Mouse (Mus musculus): ENCODE results near the gene Abcc9. TPM values are rescaled to one million over a fixed set of nuclear protein-coding genes. Genes with fewer than 3 reads are reported as not detected.

Abcc9 gene
- polyA plus RNA-seq, 1 experiment from 2014 or later: 31.0 TPM

DNA sequence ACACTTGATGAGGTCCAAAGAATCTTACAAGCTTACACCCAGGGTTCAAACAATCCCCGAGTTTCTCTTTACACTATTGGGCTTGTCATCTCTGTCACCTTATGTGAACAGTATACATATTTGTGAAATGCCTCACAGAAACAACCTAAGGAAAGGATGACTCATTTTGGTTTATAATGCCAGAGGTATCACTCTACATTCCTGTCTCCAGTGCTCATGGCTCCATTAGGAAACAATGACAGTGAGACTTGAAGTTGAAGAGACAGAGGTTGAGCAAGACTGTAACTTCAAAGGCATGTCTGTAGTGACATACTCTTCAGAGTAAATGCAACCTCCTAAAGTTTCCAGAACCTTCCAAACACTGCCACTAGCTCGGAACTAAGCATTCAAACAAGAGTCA is 153.7 kb downstream of the Abcc9 start:
- H3K27ac ChIP-seq (ENCODE audit: low read length): no peak overlapping the region
- H3K4me1 ChIP-seq (ENCODE audit: control insufficient read depth, insufficient read depth, low read length): peaks cover 4% of the 10 kb centered on the region; the same call in 1 of the 2 replicates
- no peaks in the 10 kb centered on the region for H3K27me3 ChIP-seq (ENCODE audit: control insufficient read depth, insufficient read depth, low read length)
- no peak overlapping the region for H3K4me2 ChIP-seq (replicated peaks; ENCODE audit: low read depth, low read length)
- no peak overlapping the region for H3K4me3 ChIP-seq (ENCODE audit: low read depth, low read length)
- ATAC-seq (ENCODE audit: insufficient number of reproducible peaks, insufficient read depth, low FRiP score, low read depth): no peak
- WGBS: 85% methylated on average over 2 of the region's 2 CpGs
- no peak overlapping the region for H3K9ac ChIP-seq (replicated peaks; ENCODE audit: low read depth, low read length)
- H3K9me3 ChIP-seq (ENCODE audit: control insufficient read depth, low read depth, low read length): no peaks in the 10 kb centered on the region
- no peaks in the 10 kb centered on the region for H3K36me3 ChIP-seq (ENCODE audit: control insufficient read depth, insufficient read depth, low read length)

DNA sequence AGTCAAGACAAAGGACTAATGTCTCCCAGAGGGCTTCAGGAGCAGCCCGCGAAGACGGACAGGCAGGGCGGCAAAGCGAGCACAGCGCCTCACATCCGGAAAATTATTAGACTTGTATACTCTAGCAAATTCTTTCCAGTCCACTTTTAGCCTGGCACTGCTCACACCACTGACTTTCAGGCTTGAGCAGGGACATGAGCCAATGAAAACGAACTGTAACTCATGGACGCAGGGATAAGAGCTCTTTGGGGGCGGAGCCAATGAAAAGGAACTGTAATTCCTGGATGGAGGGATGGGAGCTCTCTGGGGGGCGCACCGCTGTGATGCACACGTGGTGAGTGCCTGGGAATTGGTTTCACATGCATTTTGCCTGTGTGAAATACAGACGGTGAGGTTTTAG is 157.0 kb downstream of the Abcc9 start:
- H3K27me3 ChIP-seq (ENCODE audit: control insufficient read depth, insufficient read depth, low read length): no peaks in the 10 kb centered on the region
- ATAC-seq (ENCODE audit: insufficient number of reproducible peaks, insufficient read depth, low FRiP score, low read depth): no peak
- H3K27ac ChIP-seq (ENCODE audit: low read length): no peak overlapping the region; the same call in 1 of the 2 replicates
- H3K36me3 ChIP-seq (ENCODE audit: control insufficient read depth, insufficient read depth, low read length): no peaks in the 10 kb centered on the region
- 55% methylated on average over 14 of the region's 14 CpGs for WGBS
- no peak overlapping the region for H3K9ac ChIP-seq (replicated peaks; ENCODE audit: low read depth, low read length)
- H3K4me3 ChIP-seq (ENCODE audit: low read depth, low read length): no peak overlapping the region
- H3K4me1 ChIP-seq (ENCODE audit: control insufficient read depth, insufficient read depth, low read length): peaks cover 5% of the 10 kb centered on the region
- no peak overlapping the region for H3K4me2 ChIP-seq (replicated peaks; ENCODE audit: low read depth, low read length)
- H3K9me3 ChIP-seq (ENCODE audit: control insufficient read depth, low read depth, low read length): no peaks in the 10 kb centered on the region

GRCm38 (mm10) chr6:142543648-142544047 is 158.5 kb downstream of the Abcc9 start:
- no peaks in the 10 kb centered on the region for H3K27me3 ChIP-seq (ENCODE audit: control insufficient read depth, insufficient read depth, low read length)
- H3K27ac ChIP-seq (ENCODE audit: low read length): peak overlapping the region; percentile 89
- no peak overlapping the region for H3K9ac ChIP-seq (replicated peaks; ENCODE audit: low read depth, low read length)
- peaks cover 7% of the 10 kb centered on the region for H3K4me1 ChIP-seq (ENCODE audit: control insufficient read depth, insufficient read depth, low read length)
- 48% methylated on average over 4 of the region's 4 CpGs for WGBS
- H3K36me3 ChIP-seq (ENCODE audit: control insufficient read depth, insufficient read depth, low read length): no peaks in the 10 kb centered on the region
- H3K4me2 ChIP-seq (replicated peaks; ENCODE audit: low read depth, low read length): no peak overlapping the region
- ATAC-seq (ENCODE audit: insufficient number of reproducible peaks, insufficient read depth, low FRiP score, low read depth): no peak
- H3K4me3 ChIP-seq (ENCODE audit: low read depth, low read length): no peak overlapping the region
- H3K9me3 ChIP-seq (ENCODE audit: control insufficient read depth, low read depth, low read length): no peaks in the 10 kb centered on the region

DNA sequence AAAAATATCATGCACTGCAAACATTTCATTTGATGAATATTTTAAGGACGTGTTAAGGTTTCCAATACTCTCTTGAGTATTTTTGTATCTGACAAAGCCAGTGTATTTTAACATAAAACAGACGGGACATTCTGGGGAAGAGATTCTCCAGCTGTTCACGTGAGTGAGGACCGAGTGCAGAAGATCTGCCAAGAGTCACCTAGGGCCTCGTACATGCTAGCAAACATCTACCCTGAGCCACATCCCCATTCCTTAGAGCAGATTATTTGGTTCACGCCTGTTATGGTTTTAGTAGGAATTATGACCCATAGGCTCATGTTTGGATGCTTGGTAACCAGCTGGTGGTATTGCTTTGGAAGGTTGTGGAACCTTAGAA is 159.3 kb downstream of the Abcc9 start:
- peak; percentile 62; the same call in 1 of the 2 replicates for ATAC-seq (ENCODE audit: insufficient number of reproducible peaks, insufficient read depth, low FRiP score, low read depth)

DNA sequence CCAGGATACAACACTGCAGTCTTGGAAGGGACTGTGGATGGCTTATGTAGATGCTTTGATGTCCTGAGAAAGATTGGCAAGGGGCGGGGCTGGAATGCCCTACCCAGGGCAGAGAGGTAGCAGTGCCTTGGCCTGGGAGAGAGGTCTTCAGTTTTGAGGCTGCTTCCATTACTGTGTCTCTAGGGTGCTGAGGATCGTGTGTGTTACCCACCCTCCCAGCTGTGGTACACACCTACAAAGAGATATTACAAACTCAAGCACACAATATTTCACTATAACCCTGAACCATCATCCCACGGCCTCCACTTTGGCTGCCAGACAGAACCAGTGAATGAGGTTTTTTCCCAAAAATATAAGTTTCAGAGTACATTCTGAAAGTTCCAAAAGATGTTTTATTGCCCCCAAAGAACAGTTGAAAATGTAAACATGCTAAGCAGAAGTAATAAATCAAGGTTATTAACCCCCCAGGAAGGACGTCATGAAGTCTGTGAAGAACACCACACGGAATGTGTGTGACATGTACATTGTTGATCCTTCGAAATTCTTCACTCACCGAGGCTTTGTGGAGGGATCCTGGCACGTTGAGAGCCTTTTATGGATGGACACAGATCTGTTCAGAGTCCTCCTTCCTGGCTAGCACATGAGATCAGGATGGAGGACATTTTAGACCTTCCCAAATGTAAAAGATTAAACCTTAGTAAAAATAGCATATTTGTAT is 159.9 kb downstream of the Abcc9 start:
- Histone ChIP-seq H3K9me3 (ENCODE audit: control insufficient read depth, low read depth, low read length) (no peaks in the 10 kb centered on the region), H3K4me1 (ENCODE audit: control insufficient read depth, insufficient read depth, low read length) (peaks cover 7% of the 10 kb centered on the region), H3K27me3 (ENCODE audit: control insufficient read depth, insufficient read depth, low read length) (no peaks in the 10 kb centered on the region), H3K36me3 (ENCODE audit: control insufficient read depth, insufficient read depth, low read length) (no peaks in the 10 kb centered on the region), H3K9ac (replicated peaks; ENCODE audit: low read depth, low read length) (no peak overlapping the region), H3K4me2 (replicated peaks; ENCODE audit: low read depth, low read length) (no peak overlapping the region), H3K4me3 (ENCODE audit: low read depth, low read length) (no peak overlapping the region), H3K27ac (ENCODE audit: low read length) (peak overlapping the region; percentile 89)
- peak; percentile 75 for ATAC-seq (ENCODE audit: insufficient number of reproducible peaks, insufficient read depth, low FRiP score, low read depth)
- WGBS: 44% methylated on average over 8 of the region's 8 CpGs

More for the DNA sequence above, 159.3 kb downstream of the Abcc9 start:
- Histone ChIP-seq H3K4me1 (ENCODE audit: control insufficient read depth, insufficient read depth, low read length) (peaks cover 7% of the 10 kb centered on the region), H3K4me3 (ENCODE audit: low read depth, low read length) (no peak overlapping the region), H3K4me2 (replicated peaks; ENCODE audit: low read depth, low read length) (no peak overlapping the region), H3K27me3 (ENCODE audit: control insufficient read depth, insufficient read depth, low read length) (no peaks in the 10 kb centered on the region), H3K9me3 (ENCODE audit: control insufficient read depth, low read depth, low read length) (no peaks in the 10 kb centered on the region), H3K36me3 (ENCODE audit: control insufficient read depth, insufficient read depth, low read length) (no peaks in the 10 kb centered on the region), H3K27ac (ENCODE audit: low read length) (peak overlapping the region; percentile 89), H3K9ac (replicated peaks; ENCODE audit: low read depth, low read length) (no peak overlapping the region)
- 51% methylated on average over 6 of the region's 6 CpGs for WGBS

GRCm38 (mm10) chr6:142540561-142541160 is 161.5 kb downstream of the Abcc9 start:
- H3K4me1 ChIP-seq (ENCODE audit: control insufficient read depth, insufficient read depth, low read length): peaks cover 7% of the 10 kb centered on the region
- no peak overlapping the region for H3K9ac ChIP-seq (replicated peaks; ENCODE audit: low read depth, low read length)
- no peak for ATAC-seq (ENCODE audit: insufficient number of reproducible peaks, insufficient read depth, low FRiP score, low read depth)
- H3K36me3 ChIP-seq (ENCODE audit: control insufficient read depth, insufficient read depth, low read length): no peaks in the 10 kb centered on the region
- no peak overlapping the region for H3K4me2 ChIP-seq (replicated peaks; ENCODE audit: low read depth, low read length)
- no peak overlapping the region for H3K4me3 ChIP-seq (ENCODE audit: low read depth, low read length)
- H3K27me3 ChIP-seq (ENCODE audit: control insufficient read depth, insufficient read depth, low read length): no peaks in the 10 kb centered on the region
- H3K9me3 ChIP-seq (ENCODE audit: control insufficient read depth, low read depth, low read length): no peaks in the 10 kb centered on the region
- 75% methylated on average over 10 of the region's 10 CpGs for WGBS
- H3K27ac ChIP-seq (ENCODE audit: low read length): peak overlapping the region; percentile 89

- Histone ChIP-seq H3K9ac (replicated peaks; ENCODE audit: low read depth, low read length) (no peak overlapping the region), H3K27ac (ENCODE audit: low read length) (no peak overlapping the region), H3K4me2 (replicated peaks; ENCODE audit: low read depth, low read length) (no peak overlapping the region), H3K4me3 (ENCODE audit: low read depth, low read length) (no peak overlapping the region), H3K9me3 (ENCODE audit: control insufficient read depth, low read depth, low read length) (no peaks in the 10 kb centered on the region), H3K36me3 (ENCODE audit: control insufficient read depth, insufficient read depth, low read length) (no peaks in the 10 kb centered on the region), H3K27me3 (ENCODE audit: control insufficient read depth, insufficient read depth, low read length) (no peaks in the 10 kb centered on the region), H3K4me1 (ENCODE audit: control insufficient read depth, insufficient read depth, low read length) (peaks cover 7% of the 10 kb centered on the region)
- ATAC-seq (ENCODE audit: insufficient number of reproducible peaks, insufficient read depth, low FRiP score, low read depth): no peak
- WGBS: 73% methylated on average over 5 of the region's 5 CpGs
Observed at GRCm38 (mm10) chr6:142540131-142540530, 162.0 kb downstream of the Abcc9 start.

- 68% methylated on average over 17 of the region's 17 CpGs for WGBS
- no peak for ATAC-seq (ENCODE audit: insufficient number of reproducible peaks, insufficient read depth, low FRiP score, low read depth)
- Histone ChIP-seq H3K27me3 (ENCODE audit: control insufficient read depth, insufficient read depth, low read length) (no peaks in the 10 kb centered on the region), H3K9ac (replicated peaks; ENCODE audit: low read depth, low read length) (no peak overlapping the region), H3K9me3 (ENCODE audit: control insufficient read depth, low read depth, low read length) (no peaks in the 10 kb centered on the region), H3K4me2 (replicated peaks; ENCODE audit: low read depth, low read length) (no peak overlapping the region), H3K27ac (ENCODE audit: low read length) (peak overlapping the region; percentile 44; the same call in 1 of the 2 replicates), H3K4me1 (ENCODE audit: control insufficient read depth, insufficient read depth, low read length) (peaks cover 7% of the 10 kb centered on the region), H3K4me3 (ENCODE audit: low read depth, low read length) (no peak overlapping the region), H3K36me3 (ENCODE audit: control insufficient read depth, insufficient read depth, low read length) (no peaks in the 10 kb centered on the region)
Observed at GRCm38 (mm10) chr6:142538503-142538902, 163.6 kb downstream of the Abcc9 start.
